Mouse (Mus musculus): Measurements from ENCODE around the gene Fmo5.

DNA sequence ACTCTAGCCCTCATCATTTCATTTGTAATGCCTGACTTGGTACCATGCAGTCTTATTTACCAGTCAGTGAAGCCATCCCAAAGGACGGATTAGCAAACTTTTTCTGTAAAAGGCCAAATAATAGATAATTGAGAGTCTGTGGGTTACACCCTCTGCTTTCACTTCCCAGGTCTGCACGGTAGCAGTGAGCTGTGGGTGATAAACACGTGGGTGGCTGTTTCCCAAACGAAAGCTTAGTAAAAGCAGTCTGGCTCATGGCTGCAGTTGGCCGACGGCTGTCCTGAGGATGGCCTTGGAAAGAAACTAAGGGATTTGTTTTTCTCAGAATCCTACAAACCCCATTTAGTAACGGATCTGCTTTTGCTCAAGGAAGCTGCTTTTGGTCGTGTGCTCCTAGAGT lies 32.6 kb downstream of the Fmo5 start:
- TF ChIP-seq CTCF (IDR thresholded peaks at IDR 0.05; ENCODE audit: low read depth, low read length), result no peak
- TF ChIP-seq POLR2A (IDR thresholded peaks at IDR 0.05; ENCODE audit: borderline replicate concordance, low read depth, low read length), result no peak
